Mouse (Mus musculus) liver, embryonic 14.5 days (tissue): ENCODE data around the gene Gm27029. TPM values are rescaled to one million over a fixed set of nuclear protein-coding genes. Genes with fewer than 3 reads are reported as not detected.
"Not testable (repeated sequence)": the region's sequence is repeated elsewhere in the genome, so short reads cannot be mapped to it uniquely, and the experiment has no call there.

Experiments used
- ATAC-seq: fragments of 200-750 bp; cut with Nextera tagmentation; 2 replicates; pipeline ENCODE4 v1.8.0; 2017; ENCODE audit warnings: moderate number of reproducible peaks, mild to moderate bottlenecking, moderate library complexity; ENCODE audit not compliant: insufficient read depth
- DNase-seq, 3 experiments: peaks; one replicate each; pipeline ENCODE4 v3.0.0-alpha.2; 2012 to 2013; ENCODE audit warnings: low read depth in 3 of 3, low spot score in 3 of 3
- H3K27ac ChIP-seq: fragments of 300-500 bp; sonication (generic); 2 replicates; pipeline ENCODE4 v1.5.1; 2014; ENCODE audit warnings: moderate library complexity, mild to moderate bottlenecking, control low read depth, inconsistent platforms
- H3K27me3 ChIP-seq: fragments of 300-500 bp; sonication (generic); 2 replicates; pipeline ENCODE4 v1.6.1; 2014; ENCODE audit warnings: mild to moderate bottlenecking, low read length, moderate library complexity; ENCODE audit not compliant: control insufficient read depth, insufficient read depth
- H3K36me3 ChIP-seq: fragments of 300-500 bp; sonication (generic); replicated peaks from 2 replicates; pipeline ENCODE4 v1.6.1; 2014; ENCODE audit warnings: low read depth; ENCODE audit not compliant: control insufficient read depth, insufficient read depth
- H3K4me1 ChIP-seq, 2 experiments: fragments of 200-500 bp in 1 of 2; fragments of 300-500 bp in 1 of 2; sonication (generic) in 1 of 2; replicated peaks; 2 replicates each; pipeline ENCODE4 v1.6.1; 2012 to 2014; ENCODE audit warnings: antibody characterized with exemption in 1 of 2, inconsistent platforms in 1 of 2, low read length in 1 of 2; ENCODE audit not compliant: control insufficient read depth in 2 of 2, insufficient read depth in 2 of 2
- H3K4me2 ChIP-seq: fragments of 300-500 bp; sonication (generic); 2 replicates; pipeline ENCODE4 v1.6.1; 2014; ENCODE audit warnings: low read depth, mild to moderate bottlenecking, control low read depth, moderate library complexity
- H3K4me3 ChIP-seq, 2 experiments: fragments of 200-500 bp in 1 of 2; fragments of 300-500 bp in 1 of 2; sonication (generic) in 1 of 2; 2 replicates each; pipeline ENCODE4 v1.5.1; 2012 to 2014; ENCODE audit warnings: low read depth in 2 of 2, low read length in 2 of 2, mild to moderate bottlenecking in 2 of 2, control low read depth in 1 of 2, inconsistent platforms in 1 of 2, moderate library complexity in 1 of 2; ENCODE audit not compliant: insufficient read depth in 1 of 2
- H3K9ac ChIP-seq: fragments of 300-500 bp; sonication (generic); replicated peaks from 2 replicates; pipeline ENCODE4 v1.6.1; 2014; ENCODE audit warnings: mild to moderate bottlenecking, control low read depth, moderate library complexity
- H3K9me3 ChIP-seq: fragments of 300-500 bp; sonication (generic); 2 replicates; pipeline ENCODE4 v1.6.1; 2016; ENCODE audit warnings: low read length, mixed read lengths; ENCODE audit not compliant: control insufficient read depth
- CTCF ChIP-seq: IDR thresholded peaks from 2 replicates; pipeline ENCODE4 v1.5.1; 2016; ENCODE audit warnings: antibody characterized with exemption, low read depth, control low read depth
- EP300 ChIP-seq: IDR thresholded peaks from 2 replicates; pipeline ENCODE4 v1.6.1; 2016; ENCODE audit warnings: antibody characterized with exemption, low read depth
- WGBS: fragments of 180-500 bp; shearing (Covaris S2); extraction: QIAGEN DNeasy Blood & Tissue Kit; methylation state at CpG from one replicate; pipeline ENCODE4 v1.1.7; 2014; ENCODE audit not compliant: insufficient replicate concordance; 5-methylcytosine and 5-hydroxymethylcytosine counted together
- polyA plus RNA-seq, 2 experiments: library from polyadenylated mRNA; depleted of rRNA in 1 of 2; stranded (reverse) in 1 of 2; unstranded in 1 of 2; fragments of >200 nt; fragmentation: Nextera tagmentation in 1 of 2; extraction: Ambion mirVana in 1 of 2; gene quantifications; 2 replicates each; pipeline versions ENCODE4 v1.2.1 to v1.2.3; 2012 to 2014

The Gm27029 gene
- polyA plus RNA-seq (2012; rRNA removed) (0.17 and 0.84 TPM in 2 replicates), polyA plus RNA-seq (2014; fragmentation: Nextera tagmentation; extraction: Ambion mirVana) (2.6 and 3.5 TPM in 2 replicates)

DNA sequence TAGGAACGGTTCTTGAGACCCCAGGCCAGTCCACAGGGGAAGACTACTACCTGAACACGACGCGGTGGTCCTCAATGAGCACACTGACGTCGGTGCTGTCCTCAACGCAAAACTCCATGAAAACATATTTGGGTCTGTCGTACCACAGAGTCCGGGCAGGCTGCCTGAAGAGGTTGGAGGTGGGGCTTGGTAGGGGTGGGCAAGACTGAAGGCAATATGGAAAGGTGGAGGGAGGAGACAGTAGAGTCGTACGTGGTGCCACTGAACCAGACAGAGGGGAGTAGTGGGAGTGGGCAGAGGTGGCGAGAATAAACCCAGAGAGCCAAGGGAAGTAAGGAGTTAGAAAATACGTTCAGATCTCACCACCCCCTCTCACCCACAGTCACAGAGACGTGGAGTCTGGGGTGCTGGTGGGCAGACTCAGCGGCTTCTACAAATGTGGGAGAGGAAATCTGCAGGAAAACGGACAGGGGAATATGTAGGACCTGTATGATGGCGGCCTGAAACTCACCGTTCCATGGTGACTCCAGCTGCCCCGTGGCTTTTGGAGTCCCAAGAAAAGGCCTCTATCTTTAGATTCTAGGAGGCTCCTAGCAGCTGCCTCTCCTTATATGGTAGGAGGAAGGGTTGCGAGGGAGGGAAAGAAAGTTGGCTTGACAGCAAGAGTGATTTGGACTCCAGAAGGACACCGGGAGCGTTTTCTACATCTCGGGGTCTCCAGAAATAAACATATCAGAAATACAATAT lies at the start of gene Gm27029:
Gene Gm27029, minus strand, starts transcription at position 692 of the 747 bp plus-strand sequence.
- ATAC-seq = no peak
- H3K36me3 ChIP-seq = no peaks in the 10 kb centered on the region
- no peaks in the 10 kb centered on the region for H3K9me3 ChIP-seq
- H3K4me2 ChIP-seq = peak within 1 kb of the TSS; percentile 99
- peak within 1 kb of the TSS; percentile 79 to 98 for H3K4me3 ChIP-seq
- no peak for TF ChIP-seq CTCF
- no peak for TF ChIP-seq EP300
- peak within 1 kb of the TSS; percentile 82 for H3K9ac ChIP-seq
- 9% methylated on average over 23 of the region's 23 CpGs for WGBS
- no peak for DNase-seq
- H3K27me3 ChIP-seq = no peaks in the 10 kb centered on the region
- peak within 1 kb of the TSS; percentile 39 for H3K27ac ChIP-seq
- H3K4me1 ChIP-seq = peaks cover 11 to 15% of the 10 kb centered on the region in 2 experiments

DNA sequence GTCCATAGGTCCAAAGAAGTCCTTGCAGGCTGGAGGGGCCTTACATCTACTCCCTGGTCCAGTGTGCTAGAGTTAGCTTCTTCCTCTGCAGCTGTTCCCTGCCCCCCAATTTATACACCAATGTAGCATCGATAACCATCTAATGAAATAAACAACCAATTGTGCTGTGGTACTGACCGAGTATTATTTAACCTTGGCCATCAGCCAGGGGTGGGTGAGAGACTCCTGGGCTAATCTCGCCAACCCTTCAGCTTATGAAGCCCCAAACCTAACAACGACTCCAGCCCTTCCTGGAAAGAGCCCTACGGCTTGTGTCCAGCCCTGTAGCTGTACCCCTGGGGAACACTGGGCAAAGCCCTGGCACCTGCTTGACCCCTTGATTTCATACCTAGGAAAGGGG lies 49.7 kb upstream of the Gm27029 start:
- DNase-seq (no peak), ATAC-seq (no peak)
- Histone ChIP-seq H3K27me3 (peaks cover under 1% of the 10 kb centered on the region), H3K4me1 (no peaks in the 10 kb centered on the region; a peak in 1 of 4 replicates), H3K9ac (no peak overlapping the region), H3K9me3 (no peaks in the 10 kb centered on the region), H3K4me3 (no peak overlapping the region), H3K27ac (no peak overlapping the region), H3K36me3 (no peaks in the 10 kb centered on the region), H3K4me2 (no peak overlapping the region)
- TF ChIP-seq EP300 (no peak), CTCF (no peak)
- 66% methylated on average over 5 of the region's 5 CpGs for WGBS

DNA sequence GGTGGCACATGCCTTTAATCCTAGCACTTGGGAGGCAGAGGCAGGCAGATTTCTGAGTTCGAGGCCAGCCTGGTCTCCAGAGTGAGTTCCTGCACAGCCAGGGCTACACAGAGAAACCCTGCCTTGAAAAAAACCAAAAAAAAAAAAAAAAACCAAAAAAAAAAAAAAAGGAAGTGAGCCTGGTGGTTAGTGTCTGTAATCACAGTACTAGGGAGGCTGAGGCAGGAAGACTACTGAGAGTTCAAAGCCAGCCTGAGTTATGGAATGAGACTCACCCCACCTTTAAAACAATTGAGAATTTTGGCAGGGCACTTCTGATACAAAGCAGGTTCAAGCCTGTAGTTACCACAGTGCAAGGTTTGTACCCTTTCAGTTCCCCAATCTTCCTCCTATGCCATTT lies 49.1 kb upstream of the Gm27029 start:
- H3K4me2 ChIP-seq, H3K27ac ChIP-seq, ATAC-seq, H3K9me3 ChIP-seq, H3K9ac ChIP-seq, H3K27me3 ChIP-seq, H3K4me1 ChIP-seq, DNase-seq, H3K4me3 ChIP-seq, H3K36me3 ChIP-seq: not testable (repeated sequence)
- 56% methylated on average over 1 of the region's 1 CpGs for WGBS

DNA sequence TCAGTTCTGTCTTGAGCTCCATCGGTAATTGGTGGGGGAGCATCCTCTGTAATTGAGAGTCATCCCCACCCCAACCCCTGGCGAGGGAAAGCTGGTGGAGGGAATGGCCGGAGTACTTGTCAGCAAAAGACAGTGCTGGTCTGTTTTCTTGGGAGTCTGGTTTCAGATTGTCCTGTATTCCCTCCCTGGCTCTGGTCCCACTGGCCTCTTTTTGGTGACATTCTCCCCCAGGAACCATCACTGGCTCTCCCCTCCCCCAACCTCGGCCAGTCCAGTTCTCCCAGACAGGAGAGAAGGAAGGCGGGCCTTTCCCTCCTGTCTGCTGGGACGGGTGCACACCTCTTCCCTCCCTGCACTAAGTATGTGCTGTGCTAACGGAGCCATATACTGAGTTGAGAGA lies 47.7 kb upstream of the Gm27029 start:
- H3K27me3 ChIP-seq = peaks cover 11% of the 10 kb centered on the region
- no peak for ATAC-seq

DNA sequence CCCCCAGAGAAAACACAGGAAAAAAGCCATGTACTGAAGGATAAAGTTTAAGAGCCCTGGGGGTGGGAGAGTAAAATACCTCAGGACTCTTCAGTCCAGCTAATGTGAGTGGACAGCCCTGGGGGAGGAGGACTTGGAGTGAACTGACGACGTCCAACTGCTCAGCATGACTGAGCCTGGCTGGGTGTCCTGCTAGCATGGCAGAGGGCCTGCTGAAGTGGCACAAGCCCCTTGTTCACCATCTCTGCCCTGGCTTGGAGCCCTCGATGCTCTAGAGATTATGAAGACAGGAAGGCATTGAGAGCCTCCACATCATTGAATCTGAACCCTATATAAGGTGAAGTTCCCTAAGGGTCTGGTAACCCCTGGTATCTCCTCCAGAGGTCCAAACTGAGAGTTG lies 47.3 kb upstream of the Gm27029 start:
- ATAC-seq = no peak
- 63% methylated on average over 3 of the region's 3 CpGs for WGBS

More for the DNA sequence above, 47.7 kb upstream of the Gm27029 start:
- no peak for DNase-seq
- Histone ChIP-seq H3K4me2 (no peak overlapping the region), H3K9me3 (no peaks in the 10 kb centered on the region), H3K4me3 (no peak overlapping the region), H3K27ac (no peak overlapping the region), H3K4me1 (peaks cover 0 to 5% of the 10 kb centered on the region in 2 experiments; a peak in 3 of 4 replicates), H3K9ac (no peak overlapping the region), H3K36me3 (no peaks in the 10 kb centered on the region)
- WGBS = 53% methylated on average over 7 of the region's 7 CpGs
- no peak for TF ChIP-seq CTCF
- TF ChIP-seq EP300 = no peak

More for the DNA sequence above, 47.3 kb upstream of the Gm27029 start:
- Histone ChIP-seq H3K9ac (no peak overlapping the region), H3K4me1 (peaks cover 0 to 7% of the 10 kb centered on the region in 2 experiments; a peak in 3 of 4 replicates), H3K4me2 (no peak overlapping the region), H3K9me3 (no peaks in the 10 kb centered on the region), H3K36me3 (no peaks in the 10 kb centered on the region), H3K4me3 (no peak overlapping the region), H3K27ac (no peak overlapping the region), H3K27me3 (peaks cover 15% of the 10 kb centered on the region)
- no peak for DNase-seq
- no peak for TF ChIP-seq CTCF
- TF ChIP-seq EP300 = no peak
